Mouse (Mus musculus): ENCODE results near the gene Notch4.

DNA sequence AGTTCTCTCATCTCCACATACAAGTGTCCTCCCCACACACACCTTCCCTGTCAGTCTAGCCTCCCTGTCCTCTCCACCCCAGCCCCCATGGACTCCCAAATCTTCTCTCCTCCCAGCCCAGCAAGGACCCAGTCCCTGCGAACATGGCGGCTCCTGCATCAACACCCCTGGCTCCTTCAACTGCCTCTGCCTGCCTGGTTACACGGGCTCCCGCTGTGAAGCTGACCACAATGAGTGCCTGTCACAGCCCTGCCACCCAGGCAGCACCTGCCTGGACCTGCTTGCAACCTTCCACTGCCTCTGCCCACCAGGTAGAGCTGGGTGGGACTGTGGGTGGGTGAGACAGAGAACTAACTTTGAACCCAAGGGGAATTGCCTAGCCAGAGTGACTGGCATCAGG, 5.9 kb downstream of the Notch4 start:
- no peak for TF ChIP-seq CTCF (IDR thresholded peaks at IDR 0.05; ENCODE audit: low read depth)
- no peak for TF ChIP-seq EP300 (IDR thresholded peaks at IDR 0.05; ENCODE audit: low read depth)
